In the genomic region with DNA sequence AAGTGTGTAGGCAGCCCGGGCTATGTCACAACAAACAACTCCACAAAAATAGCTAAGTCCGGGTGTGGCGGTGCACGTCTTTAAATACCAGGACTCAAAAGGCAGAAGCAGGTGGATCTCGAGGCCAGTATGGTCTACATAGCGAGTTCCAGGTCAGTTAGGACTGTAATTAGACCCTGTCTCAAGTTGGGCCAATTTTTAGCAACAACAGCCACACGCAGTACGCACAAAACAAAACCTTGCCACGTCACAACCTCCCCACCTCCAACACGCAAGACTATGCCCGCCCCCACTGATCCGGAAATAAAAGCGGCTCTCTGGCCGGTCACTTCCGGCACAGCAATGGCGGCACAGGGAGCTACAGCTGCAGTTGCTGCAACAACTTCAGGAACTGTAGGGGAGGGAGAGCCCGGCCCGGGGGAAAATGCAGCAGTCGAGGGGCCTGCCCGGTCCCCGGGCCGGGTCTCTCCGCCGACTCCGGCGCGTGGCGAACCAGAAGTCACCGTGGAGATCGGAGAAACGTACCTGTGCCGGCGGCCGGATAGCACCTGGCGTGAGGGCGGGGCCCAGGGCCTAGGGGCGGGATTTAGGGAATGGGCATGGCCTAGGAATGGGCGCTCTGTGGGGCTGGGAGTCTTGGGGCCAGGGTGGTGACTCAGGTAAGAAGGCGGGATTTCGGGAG, we compare ENCODE assay signal across 8 mouse cellular contexts. TPM values are rescaled to one million over a fixed set of nuclear protein-coding genes. Genes with fewer than 3 reads are reported as not detected.
DNase-seq lines count a peak whose midpoint lies in the region; ATAC-seq lines count a peak whose summit lies in the region.

A gene (plus strand): TSS at position 327 of the 682 bp plus-strand sequence.

- peak within 1 kb of the TSS; percentile 87 for H3K27ac ChIP-seq in heart, embryonic 13.5 days (replicated peaks)
- H3K27ac ChIP-seq in liver, embryonic 11.5 days (ENCODE audit: low read depth, low read length): peak within 1 kb of the TSS; percentile 54

- peak; percentile 71 to 86 for DNase-seq in CD8-positive naive resting alpha-beta T cell, adult 2 months (ENCODE audit: low read depth in 2 of 2, low spot score in 2 of 2)
- peak; percentile 86 for DNase-seq in c-Kit-negative CD71-positive TER-119-positive erythroid progenitor cells, embryonic 14.5 days (ENCODE audit: low read depth, low spot score)
- DNase-seq in fibroblast of lung, adult 2 months (ENCODE audit: low read depth): peak; percentile 75
- peak; percentile 95 for DNase-seq in kidney, postnatal 10 days
- DNase-seq in liver, embryonic 11.5 days (ENCODE audit: low spot score): peak; percentile 95
- DNase-seq in naive thymus-derived CD4-positive, alpha-beta T cell, adult 2 months (ENCODE audit: low read depth): peak; percentile 93
- DNase-seq in splenic B cell, adult 2 months (ENCODE audit: low read depth, low spot score): peak; percentile 90

- H3K9me3 ChIP-seq in heart, embryonic 13.5 days: no peaks in the 10 kb centered on the region
- no peaks in the 10 kb centered on the region for H3K9me3 ChIP-seq in liver, embryonic 11.5 days (ENCODE audit: control insufficient read depth, low read length)

- WGBS in heart, embryonic 13.5 days: 1% methylated on average over 40 of the region's 40 CpGs
- under 1% methylated on average over 40 of the region's 40 CpGs for WGBS in liver, embryonic 11.5 days

- peak; percentile 92 for ATAC-seq in heart, embryonic 13.5 days (ENCODE audit: extremely low read depth, insufficient number of reproducible peaks, low FRiP score, low TSS enrichment)
- ATAC-seq in liver, embryonic 11.5 days (replicated peaks; ENCODE audit: low FRiP score): peak; percentile 96

- H3K4me2 ChIP-seq in heart, embryonic 13.5 days: peak within 1 kb of the TSS; percentile 78
- peak within 1 kb of the TSS; percentile 78 for H3K4me2 ChIP-seq in liver, embryonic 11.5 days

- H3K36me3 ChIP-seq in heart, embryonic 13.5 days: peaks cover 58% of the 10 kb centered on the region
- peaks cover 31% of the 10 kb centered on the region for H3K36me3 ChIP-seq in liver, embryonic 11.5 days (ENCODE audit: control insufficient read depth, insufficient read depth, low read length)
- peaks cover 7% of the 10 kb centered on the region; the same call in 1 of the 2 replicates for H3K36me3 ChIP-seq in splenic B cell, adult 2 months (ENCODE audit: control insufficient read depth, insufficient read depth, low read length, poor library complexity, severe bottlenecking)

- H3K4me1 ChIP-seq in heart, embryonic 13.5 days: peaks cover 14% of the 10 kb centered on the region
- peaks cover 9% of the 10 kb centered on the region for H3K4me1 ChIP-seq in liver, embryonic 11.5 days (replicated peaks; ENCODE audit: control insufficient read depth, insufficient read depth, low read length)

- peak within 1 kb of the TSS; percentile 89 for H3K9ac ChIP-seq in heart, embryonic 13.5 days
- peak within 1 kb of the TSS; percentile 75 for H3K9ac ChIP-seq in liver, embryonic 11.5 days (ENCODE audit: low read depth, low read length)

- H3K27me3 ChIP-seq in heart, embryonic 13.5 days (replicated peaks): no peaks in the 10 kb centered on the region
- no peaks in the 10 kb centered on the region for H3K27me3 ChIP-seq in liver, embryonic 11.5 days (replicated peaks; ENCODE audit: control insufficient read depth, insufficient read depth, low read length)
- H3K27me3 ChIP-seq in splenic B cell, adult 2 months (ENCODE audit: control insufficient read depth, insufficient read depth, low read length, poor library complexity, severe bottlenecking): no peaks in the 10 kb centered on the region

- H3K4me3 ChIP-seq in heart, embryonic 13.5 days: peak within 1 kb of the TSS; percentile 88
- peak within 1 kb of the TSS; percentile 78 for H3K4me3 ChIP-seq in liver, embryonic 11.5 days (ENCODE audit: low read depth, low read length)

RNA-seq across cellular contexts. Expression of the gene that starts here (rescaled TPM):
- 25.1 and 27.0 TPM in 2 replicates for polyA plus RNA-seq in heart, embryonic 13.5 days (2015; fragmentation: Nextera tagmentation; extraction: Ambion mirVana)
- 44.2 and 47.0 TPM in 2 replicates for polyA plus RNA-seq in liver, embryonic 11.5 days (2014; fragmentation: Nextera tagmentation; extraction: Ambion mirVana)

Comparison
In these comparisons a context has a peak if more than half of its experiments do, and no peak if none do; other contexts are left out.
1. Peak in every context shown above with its lines: DNase-seq, ATAC-seq, H3K4me3 ChIP-seq and H3K27ac ChIP-seq.